Mouse (Mus musculus): ENCODE data around the gene Srd5a2. TPM values are rescaled to one million over a fixed set of nuclear protein-coding genes. Genes with fewer than 3 reads are reported as not detected.
"Not testable (repeated sequence)": the region's sequence is repeated elsewhere in the genome, so short reads cannot be mapped to it uniquely, and the experiment has no call there.

The Srd5a2 gene
- total and polyA plus RNA-seq, 3 experiments, result 0.21 to 0.27 TPM; not detected in 1

DNA sequence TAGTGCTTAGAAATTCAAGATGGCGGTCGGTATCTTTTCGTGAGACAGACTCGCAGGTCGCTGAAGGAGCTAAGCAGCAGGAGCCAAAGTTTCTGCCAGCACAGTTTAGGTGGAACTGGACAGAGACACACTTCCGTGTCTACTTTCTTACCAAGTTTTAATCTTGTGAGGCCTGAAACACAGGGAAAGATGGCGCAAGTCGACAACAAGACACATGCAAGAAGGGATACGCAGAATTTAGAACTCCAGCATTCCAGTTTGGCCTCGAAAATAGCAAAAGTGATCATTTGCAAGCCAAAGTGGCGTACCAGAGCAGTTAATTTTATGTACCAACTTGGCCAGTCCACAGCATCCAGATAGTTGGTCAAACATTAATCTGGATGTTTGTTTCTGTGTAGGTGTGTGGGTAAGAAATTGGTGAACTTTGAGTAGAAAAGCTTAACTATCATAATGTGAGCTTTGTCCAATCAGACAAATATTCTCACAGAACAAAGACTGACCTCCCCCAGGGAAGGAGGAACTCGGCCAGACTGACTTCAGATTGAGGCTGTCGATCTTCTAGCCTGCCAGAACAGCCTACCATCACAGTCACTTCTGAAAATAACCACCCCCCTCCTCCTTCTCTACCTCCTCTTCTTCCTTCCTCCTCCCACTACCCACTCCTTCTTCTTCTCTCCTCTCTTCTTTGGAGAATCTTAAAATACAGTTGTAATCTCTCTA lies 31.2 kb upstream of the Srd5a2 start:
- Histone ChIP-seq H3K9ac (ENCODE audit: low read depth, low read length) (no peak overlapping the region), H3K79me2 (replicated peaks; ENCODE audit: control insufficient read depth, insufficient read depth, low read length) (no peaks in the 10 kb centered on the region), H3K4me1 (ENCODE audit: control insufficient read depth, insufficient read depth, low read length) (no peaks in the 10 kb centered on the region), H3K27me3 (ENCODE audit: control insufficient read depth, insufficient read depth, low read length) (no peaks in the 10 kb centered on the region), H3K27ac (no peak overlapping the region), H3K36me3 (ENCODE audit: control insufficient read depth, insufficient read depth, low read length) (no peaks in the 10 kb centered on the region), H3K4me3 (no peak overlapping the region)
- 79% methylated on average over 13 of the region's 13 CpGs for WGBS
- TF ChIP-seq POLR2A (IDR thresholded peaks at IDR 0.05; ENCODE audit: insufficient read depth, low read depth, low read length) (no peak), EP300 (IDR thresholded peaks at IDR 0.05; ENCODE audit: insufficient read depth, low read depth, low read length) (no peak), CTCF (IDR thresholded peaks at IDR 0.05) (no peak)
- no peak for DNase-seq
- intact Hi-C loops (cut with DNase I), result no loop called here

DNA sequence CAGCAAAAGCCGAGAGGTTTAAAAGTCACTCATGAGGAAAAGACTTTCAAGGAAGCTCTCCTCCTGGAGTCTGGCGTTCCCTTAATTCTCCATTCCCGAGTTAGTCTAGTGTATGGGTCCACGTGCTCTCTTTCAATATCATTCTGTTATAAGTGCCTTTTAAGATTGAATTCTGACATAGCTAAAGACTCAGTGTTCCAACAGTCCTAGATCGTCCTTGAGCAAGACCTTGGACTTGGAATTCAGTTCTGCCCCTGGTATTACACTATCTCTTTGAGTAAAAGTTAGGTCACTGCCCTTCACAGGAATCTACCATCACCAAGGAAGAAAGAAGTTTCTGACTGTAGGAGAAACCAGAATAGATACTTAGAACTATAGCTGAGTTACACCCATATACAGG lies 25.4 kb upstream of the Srd5a2 start:
- H3K27me3 ChIP-seq (ENCODE audit: control insufficient read depth, insufficient read depth, low read length); H3K9ac ChIP-seq (ENCODE audit: low read depth, low read length); intact Hi-C loops (cut with DNase I); H3K36me3 ChIP-seq (ENCODE audit: control insufficient read depth, insufficient read depth, low read length); H3K4me1 ChIP-seq (ENCODE audit: control insufficient read depth, insufficient read depth, low read length); H3K27ac ChIP-seq; H3K4me3 ChIP-seq; DNase-seq; H3K79me2 ChIP-seq (replicated peaks; ENCODE audit: control insufficient read depth, insufficient read depth, low read length): not testable (repeated sequence)
- WGBS, result 82% methylated on average over 5 of the region's 5 CpGs

DNA sequence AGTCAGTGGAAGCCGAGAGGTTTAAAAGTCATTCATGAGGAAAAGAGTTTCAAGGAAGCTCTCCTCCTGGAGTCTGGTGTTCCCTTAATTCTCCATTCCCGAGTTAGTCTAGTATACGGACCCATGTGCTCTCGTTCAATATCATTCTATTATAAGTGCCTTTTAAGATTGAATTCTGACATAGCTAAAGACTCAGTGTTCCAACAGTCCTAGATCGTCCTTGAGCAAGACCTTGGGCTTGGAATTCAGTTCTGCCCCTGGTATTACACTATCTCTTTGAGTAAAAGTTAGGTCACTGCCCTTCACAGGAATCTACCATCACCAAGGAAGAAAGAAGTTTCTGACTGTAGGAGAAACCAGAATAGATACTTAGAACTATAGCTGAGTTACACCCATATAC lies 15.0 kb upstream of the Srd5a2 start:
- intact Hi-C loops (cut with DNase I), result not testable (repeated sequence)

GRCm38 (mm10) chr17:74048229-74048816 lies 607 bp upstream of the Srd5a2 start:
- no peak overlapping the region for H3K9ac ChIP-seq (ENCODE audit: low read depth, low read length)
- TF ChIP-seq CTCF (IDR thresholded peaks at IDR 0.05) (no peak), EP300 (IDR thresholded peaks at IDR 0.05; ENCODE audit: insufficient read depth, low read depth, low read length) (no peak), POLR2A (IDR thresholded peaks at IDR 0.05; ENCODE audit: insufficient read depth, low read depth, low read length) (no peak)
- H3K4me3 ChIP-seq, result no peak overlapping the region
- no peaks in the 10 kb centered on the region for H3K4me1 ChIP-seq (ENCODE audit: control insufficient read depth, insufficient read depth, low read length)
- no peaks in the 10 kb centered on the region for H3K79me2 ChIP-seq (replicated peaks; ENCODE audit: control insufficient read depth, insufficient read depth, low read length)
- no peak for DNase-seq
- no peak overlapping the region for H3K27ac ChIP-seq
- WGBS, result 4% methylated on average over 19 of the region's 19 CpGs
- intact Hi-C loops (cut with DNase I), result no loop called here
- H3K36me3 ChIP-seq (ENCODE audit: control insufficient read depth, insufficient read depth, low read length), result no peaks in the 10 kb centered on the region
- peaks cover 13% of the 10 kb centered on the region for H3K27me3 ChIP-seq (ENCODE audit: control insufficient read depth, insufficient read depth, low read length)

More for the DNA sequence above, 15.0 kb upstream of the Srd5a2 start:
- not testable (repeated sequence) for H3K9ac ChIP-seq (ENCODE audit: low read depth, low read length); H3K4me3 ChIP-seq; DNase-seq; H3K27ac ChIP-seq; H3K36me3 ChIP-seq (ENCODE audit: control insufficient read depth, insufficient read depth, low read length); H3K4me1 ChIP-seq (ENCODE audit: control insufficient read depth, insufficient read depth, low read length); H3K27me3 ChIP-seq (ENCODE audit: control insufficient read depth, insufficient read depth, low read length); H3K79me2 ChIP-seq (replicated peaks; ENCODE audit: control insufficient read depth, insufficient read depth, low read length)
- 81% methylated on average over 5 of the region's 5 CpGs for WGBS

DNA sequence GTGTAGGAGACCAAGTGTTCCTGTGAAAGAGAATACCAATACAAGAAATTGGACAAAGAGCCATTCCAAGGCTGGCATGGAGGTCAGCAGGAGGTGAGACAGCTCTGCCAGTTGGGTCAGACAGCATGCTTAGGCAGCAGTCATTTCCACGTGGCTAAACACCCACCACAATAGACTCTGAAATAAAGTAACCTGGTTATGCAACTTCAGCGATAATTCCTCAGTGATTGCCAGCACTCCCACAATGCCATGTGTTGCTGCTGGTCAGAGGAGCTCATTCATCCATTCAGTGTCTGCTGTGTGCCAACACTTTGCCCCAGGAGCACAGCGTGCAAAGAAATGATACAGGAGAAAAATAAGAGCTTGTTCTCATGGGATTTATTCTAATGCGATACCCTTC lies 4.0 kb downstream of the Srd5a2 start:
- peak; percentile 17; the same call in 1 of the 2 replicates for TF ChIP-seq EP300 (IDR thresholded peaks at IDR 0.05; ENCODE audit: insufficient read depth, low read depth, low read length)
- TF ChIP-seq CTCF (IDR thresholded peaks at IDR 0.05), result no peak
- WGBS, result 53% methylated on average over 4 of the region's 4 CpGs
- Histone ChIP-seq H3K9ac (ENCODE audit: low read depth, low read length) (no peak overlapping the region), H3K79me2 (replicated peaks; ENCODE audit: control insufficient read depth, insufficient read depth, low read length) (no peaks in the 10 kb centered on the region), H3K4me1 (ENCODE audit: control insufficient read depth, insufficient read depth, low read length) (no peaks in the 10 kb centered on the region), H3K4me3 (no peak overlapping the region), H3K27ac (no peak overlapping the region), H3K36me3 (ENCODE audit: control insufficient read depth, insufficient read depth, low read length) (no peaks in the 10 kb centered on the region), H3K27me3 (ENCODE audit: control insufficient read depth, insufficient read depth, low read length) (peaks cover 12% of the 10 kb centered on the region)
- intact Hi-C loops (cut with DNase I), result no loop called here
- peak in 1 of 2 experiments; percentile 24 for DNase-seq

DNA sequence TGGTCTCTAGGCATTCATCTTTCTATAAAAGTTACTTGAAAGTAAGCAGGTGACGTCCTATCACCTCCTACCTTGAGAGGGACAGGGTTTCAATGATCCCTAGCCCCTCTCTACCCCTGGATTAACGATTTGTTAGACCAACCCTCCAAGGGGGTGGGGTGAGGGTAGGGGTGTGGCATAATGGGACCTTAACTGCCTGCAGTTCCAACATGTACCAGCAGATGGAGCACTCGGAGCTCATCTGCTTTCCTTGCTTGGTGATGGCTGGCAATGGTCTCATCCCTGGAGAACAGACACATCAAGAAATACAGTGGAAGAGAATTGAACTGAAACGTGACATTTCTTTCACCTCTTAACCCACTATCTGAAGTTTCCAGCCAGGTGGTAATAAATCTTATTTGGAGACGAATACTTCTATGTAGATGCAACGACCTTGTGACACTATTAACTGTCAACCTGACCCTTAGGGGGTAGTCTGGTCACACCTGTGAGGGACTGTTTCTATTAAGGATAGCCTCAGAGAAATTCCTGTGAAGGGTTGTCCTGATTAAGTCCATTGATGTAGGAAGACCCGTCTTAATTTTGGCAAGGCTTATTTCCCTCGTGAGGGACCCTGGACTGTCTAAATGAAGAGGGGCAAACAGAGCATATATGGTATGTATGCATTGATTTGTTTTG lies 27.1 kb downstream of the Srd5a2 start:
- no peak overlapping the region for H3K27ac ChIP-seq
- H3K9ac ChIP-seq (ENCODE audit: low read depth, low read length), result no peak overlapping the region
- no peaks in the 10 kb centered on the region for H3K79me2 ChIP-seq (replicated peaks; ENCODE audit: control insufficient read depth, insufficient read depth, low read length)
- H3K4me1 ChIP-seq (ENCODE audit: control insufficient read depth, insufficient read depth, low read length), result peaks cover 2% of the 10 kb centered on the region; the same call in 1 of the 2 replicates
- intact Hi-C loops (cut with DNase I), result loop anchor here (1.0 to 10.0 kb wide), 4 partner anchors 114 to 374 kb away; partner anchors contain the start of genes Memo1 and Slc30a6
- TF ChIP-seq POLR2A (IDR thresholded peaks at IDR 0.05; ENCODE audit: insufficient read depth, low read depth, low read length) (0 out of 2 replicates have a peak, but pooled peaks have one; percentile 20), EP300 (IDR thresholded peaks at IDR 0.05; ENCODE audit: insufficient read depth, low read depth, low read length) (peak; percentile 96), CTCF (IDR thresholded peaks at IDR 0.05) (no peak; the same call in 1 of the 2 replicates)
- no peak overlapping the region for H3K4me3 ChIP-seq
- H3K36me3 ChIP-seq (ENCODE audit: control insufficient read depth, insufficient read depth, low read length), result no peaks in the 10 kb centered on the region
- no peaks in the 10 kb centered on the region for H3K27me3 ChIP-seq (ENCODE audit: control insufficient read depth, insufficient read depth, low read length)
- DNase-seq, result peak; percentile 79 to 88
- WGBS, result 38% methylated on average over 8 of the region's 8 CpGs
